Mouse (Mus musculus) heart, postnatal 36 days (tissue): ENCODE results near the gene Gmppa. TPM values are rescaled to one million over a fixed set of nuclear protein-coding genes. Genes with fewer than 3 reads are reported as not detected.

Source experiments
- DNase-seq, 2 experiments: peaks; one replicate each; pipeline ENCODE4 v3.0.0; 2021 to 2022
- intact Hi-C: fragments of 180-260 bp; cut with DNase I; formaldehyde crosslinking; loops from one replicate; pipeline ENCODE4 v1.15.1; 2025
- total RNA-seq, 2 experiments: library from RNA; stranded (reverse); gene quantifications; 2 replicates each; pipeline ENCODE4 v1.2.3; 2021

Gene Gmppa
- total RNA-seq, 2 experiments from 2014 or later, result 35.5 to 39.9 TPM

DNA sequence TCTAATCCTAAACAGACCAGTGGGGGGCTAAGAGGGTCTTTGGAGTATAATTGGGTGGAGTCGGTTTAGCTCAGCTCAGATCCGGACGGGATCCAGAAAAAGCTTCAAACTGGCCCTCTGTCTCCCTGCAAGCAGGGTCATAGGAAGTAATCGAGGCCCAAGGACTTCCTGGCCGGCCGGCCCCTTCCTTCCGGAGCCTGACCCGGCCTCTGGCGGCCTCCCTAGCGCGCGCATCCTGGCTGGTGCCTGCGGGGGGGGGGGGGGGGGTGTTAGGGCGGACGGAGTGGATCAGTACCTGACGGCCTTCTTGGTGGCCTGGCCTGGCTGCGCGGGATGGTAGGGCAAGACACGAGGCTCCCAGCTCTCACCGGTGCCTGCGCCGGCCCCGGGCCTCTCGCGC, 42.8 kb downstream of the Gmppa start:
- intact Hi-C loops, result loop anchor here (5.0 kb wide), 1 partner anchor 44 kb away; the partner anchor contains the start of gene Stk11ip
- peak in 1 of 2 experiments; percentile 53 for DNase-seq

DNA sequence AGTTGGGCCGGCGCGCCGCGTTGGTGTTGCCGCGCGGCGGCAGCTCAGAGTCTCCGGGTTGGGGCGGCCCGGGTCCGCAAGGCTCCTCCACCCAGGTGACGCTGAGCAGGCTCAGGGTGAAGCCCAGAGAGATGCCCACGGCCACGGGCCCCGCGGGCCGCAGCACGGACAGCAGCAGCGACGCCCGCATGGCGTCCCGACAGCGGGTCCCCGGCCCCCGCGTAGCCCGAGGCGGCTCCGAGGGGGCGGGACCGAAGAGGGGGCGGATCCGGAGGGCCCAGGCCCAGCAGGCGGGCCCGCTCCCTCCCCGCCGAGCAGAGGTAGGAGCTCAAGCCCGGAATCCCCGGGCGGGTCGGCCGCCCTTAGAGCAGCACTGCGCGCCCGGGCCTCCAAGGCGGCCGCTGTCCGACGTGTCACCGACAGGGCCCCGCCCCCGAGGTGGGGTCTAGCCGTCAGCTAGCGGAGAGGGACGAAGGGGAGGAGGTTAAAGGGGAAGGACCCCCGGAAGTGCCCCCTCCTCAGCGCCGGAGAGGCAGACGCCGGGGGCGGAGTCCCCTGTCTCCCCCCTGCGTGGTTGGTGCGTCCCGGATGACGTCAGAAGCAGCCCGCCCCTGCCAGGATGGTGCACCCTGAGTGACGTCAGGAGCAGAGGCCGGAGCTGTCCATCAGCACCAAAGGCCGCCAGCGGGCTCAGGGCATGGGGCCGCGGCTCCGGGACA, 43.3 kb downstream of the Gmppa start, which contains the start of the genes Chpf and Tmem198:
Chpf (minus strand) TSS at position 392 of the 719 bp plus-strand sequence.
Tmem198 (plus strand) TSS at position 617 of the 719 bp plus-strand sequence.
- intact Hi-C loops, result loop anchor here (5.0 kb wide), 1 partner anchor 43 kb away; the partner anchor contains the start of gene Stk11ip
- peak; percentile 92 to 96 for DNase-seq

DNA sequence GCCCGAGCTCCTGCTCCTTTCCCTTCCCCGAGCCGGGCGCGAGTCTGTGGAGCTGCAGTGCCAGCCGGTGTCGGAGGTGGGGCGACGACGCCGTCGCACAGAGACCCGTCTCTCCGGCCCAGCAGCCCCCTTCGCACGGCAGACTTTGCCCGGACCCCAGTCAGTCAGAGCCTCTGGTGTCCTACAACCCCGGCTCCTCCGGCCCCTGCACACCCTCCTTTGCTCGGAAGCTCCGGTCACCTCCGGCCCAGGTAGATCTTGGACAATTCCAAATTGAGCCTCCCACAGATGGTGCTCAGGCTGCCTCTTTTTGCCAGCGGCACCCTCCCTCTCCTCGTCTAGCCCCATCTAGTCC, 43.9 kb downstream of the Gmppa start:
- intact Hi-C loops, result loop anchor here (5.0 kb wide), 1 partner anchor 43 kb away; the partner anchor contains the start of gene Stk11ip
- DNase-seq, result no peak

DNA sequence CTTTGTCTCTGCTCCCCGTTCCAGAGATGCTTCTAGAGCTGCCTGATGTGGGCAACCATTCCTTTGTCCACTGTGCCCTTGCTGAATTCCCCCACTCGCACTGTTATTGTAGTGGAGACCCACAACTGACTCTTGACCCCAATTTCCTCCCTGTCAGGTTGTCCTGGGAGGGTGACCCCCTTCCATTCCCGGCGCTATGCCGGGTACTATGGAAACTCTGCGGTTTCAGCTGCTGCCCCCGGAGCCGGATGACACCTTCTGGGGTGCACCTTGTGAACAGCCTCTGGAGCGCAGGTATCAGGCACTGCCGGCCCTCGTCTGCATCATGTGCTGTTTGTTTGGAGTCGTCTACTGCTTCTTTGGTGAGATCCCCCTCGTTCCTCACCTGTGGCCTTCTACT, 44.3 kb downstream of the Gmppa start:
- no peak for DNase-seq
- intact Hi-C loops, result loop anchor here (2.0 kb wide), 1 partner anchor 25 kb away; no protein-coding TSS in a partner anchor

DNA sequence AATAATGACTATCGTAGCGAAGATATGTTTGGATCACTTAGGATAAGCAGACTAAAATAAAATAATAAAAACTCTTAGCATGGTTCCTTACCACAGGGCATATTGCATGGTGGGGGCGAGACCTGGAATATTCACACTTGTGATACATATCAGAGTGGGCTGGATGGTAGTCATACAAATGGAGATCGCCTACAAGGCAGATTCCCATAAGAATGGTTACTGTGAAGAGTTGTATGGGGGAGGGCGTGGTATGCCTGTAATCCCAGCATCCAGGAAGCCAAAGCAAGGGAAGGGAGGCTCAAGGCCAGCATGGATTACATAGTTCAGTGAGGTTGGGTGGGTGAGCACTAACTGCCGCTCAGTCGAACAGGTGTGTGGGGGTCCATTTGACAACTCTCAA, 45.0 kb downstream of the Gmppa start:
- no peak for DNase-seq
- intact Hi-C loops, result loop anchor here (2.0 kb wide), 1 partner anchor 24 kb away; no protein-coding TSS in a partner anchor

DNA sequence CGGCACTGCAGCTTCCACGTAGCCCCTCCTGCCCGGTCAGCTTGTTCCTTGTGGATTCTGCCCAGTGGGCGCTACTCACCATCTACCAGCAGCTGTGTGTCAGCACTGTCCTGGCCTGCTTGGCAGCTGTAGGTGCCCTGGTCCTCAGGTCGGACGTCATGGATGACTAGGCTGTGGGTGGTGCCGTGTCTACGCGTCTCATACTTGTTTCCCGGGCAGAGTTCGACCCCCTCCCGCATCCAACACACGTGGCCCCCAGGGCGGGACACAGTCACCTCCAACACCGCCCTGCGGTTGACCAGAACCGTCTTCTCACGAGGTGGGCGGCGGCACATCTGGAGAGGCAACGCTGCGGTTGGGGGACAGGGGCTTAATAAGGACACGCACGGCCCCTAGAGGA, 50.8 kb downstream of the Gmppa start:
- no peak for DNase-seq
- intact Hi-C loops, result no loop called here

DNA sequence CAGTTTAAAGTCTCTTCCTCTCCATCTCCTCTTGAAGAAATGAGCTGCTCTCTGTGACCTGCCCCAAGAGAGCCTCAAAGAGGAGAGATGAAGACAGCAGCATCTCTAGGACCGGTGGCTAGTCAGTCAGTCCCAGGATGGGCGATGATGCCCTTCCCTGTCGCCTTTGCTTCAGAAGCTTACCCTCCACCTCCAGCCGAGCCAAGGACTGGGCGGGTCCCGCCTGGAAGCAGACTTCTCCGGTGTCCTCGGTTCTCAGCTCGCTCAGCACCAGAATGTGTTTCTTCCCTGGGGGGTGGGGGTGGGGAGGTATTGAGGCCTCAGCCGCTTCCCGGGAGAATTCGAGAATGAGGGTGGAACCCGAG, 51.3 kb downstream of the Gmppa start:
- intact Hi-C loops, result no loop called here
- no peak for DNase-seq

DNA sequence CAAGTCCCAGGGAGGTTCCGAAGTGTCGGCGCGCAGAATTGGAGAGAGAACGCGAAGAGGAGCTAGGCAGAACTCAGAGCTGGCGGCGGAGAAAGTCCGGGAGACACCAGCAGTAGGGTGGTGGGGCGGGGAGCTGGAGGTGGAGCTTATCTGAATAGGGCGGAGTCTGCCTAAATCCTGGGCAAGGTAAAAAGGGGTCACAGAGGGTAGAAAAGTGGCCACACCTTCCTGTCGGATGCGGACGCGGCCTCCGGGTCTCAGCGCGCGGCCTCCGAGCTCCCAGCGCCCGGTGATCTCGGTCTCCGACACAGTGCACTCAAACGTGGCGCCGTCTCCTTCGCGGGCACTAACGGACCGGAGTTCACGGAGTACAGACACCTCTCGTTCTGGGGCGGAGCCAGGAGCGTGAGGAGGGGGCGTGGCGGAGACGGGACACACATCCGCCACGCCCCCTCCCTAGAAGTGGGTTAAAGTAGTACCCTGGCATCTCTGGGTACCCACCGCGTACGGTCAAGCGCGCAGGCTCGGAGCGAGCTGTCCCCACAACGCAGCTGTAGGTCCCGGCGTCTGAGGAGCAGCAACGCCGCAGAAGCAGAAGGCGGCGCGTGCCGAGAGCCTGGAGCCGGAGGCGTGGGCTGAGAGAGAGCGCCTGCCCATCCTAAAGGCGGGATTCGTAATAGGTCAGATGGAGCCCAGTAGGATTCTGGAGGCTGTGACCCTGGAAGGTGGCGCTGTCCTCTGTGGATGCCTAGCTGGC, 51.9 kb downstream of the Gmppa start:
- peak; percentile 34 to 38 for DNase-seq
- intact Hi-C loops, result no loop called here

DNA sequence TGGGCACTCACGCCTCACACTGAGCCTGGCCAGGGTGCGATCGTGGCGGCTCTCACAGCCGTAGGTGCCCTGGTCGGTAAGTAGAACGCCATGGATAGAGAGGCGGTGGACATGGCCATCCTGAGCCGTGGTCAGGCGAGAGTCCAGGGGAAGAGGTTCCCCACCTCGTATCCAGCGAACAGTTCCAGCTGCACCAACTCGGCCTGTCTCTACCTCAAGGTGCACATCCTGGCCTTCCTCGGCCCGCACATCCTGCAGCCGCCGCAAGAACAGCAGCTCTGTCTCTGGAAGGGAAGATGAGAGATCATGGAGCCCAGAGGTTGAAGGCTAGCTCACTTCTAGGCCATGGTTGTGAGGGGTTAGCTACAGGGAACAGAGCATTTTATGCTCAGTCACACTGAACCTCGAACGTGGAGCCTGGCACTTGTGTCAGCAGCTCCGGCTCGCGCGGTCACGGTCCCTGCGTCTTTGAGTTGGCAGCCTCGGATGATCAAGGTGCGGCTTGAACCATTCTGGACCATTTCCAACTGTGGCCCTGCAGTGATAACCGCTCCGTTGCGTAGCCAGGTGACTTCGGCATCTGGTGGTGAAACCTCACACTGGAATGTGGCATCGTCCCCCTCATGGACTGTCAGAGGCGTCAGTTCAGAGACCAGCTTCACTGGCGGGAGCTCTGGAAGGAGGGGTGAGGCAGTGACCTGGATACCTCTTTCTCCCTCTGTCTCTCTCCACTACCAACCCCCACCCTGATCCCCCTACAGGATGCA, 55.2 kb downstream of the Gmppa start:
- intact Hi-C loops, result no loop called here
- no peak for DNase-seq

DNA sequence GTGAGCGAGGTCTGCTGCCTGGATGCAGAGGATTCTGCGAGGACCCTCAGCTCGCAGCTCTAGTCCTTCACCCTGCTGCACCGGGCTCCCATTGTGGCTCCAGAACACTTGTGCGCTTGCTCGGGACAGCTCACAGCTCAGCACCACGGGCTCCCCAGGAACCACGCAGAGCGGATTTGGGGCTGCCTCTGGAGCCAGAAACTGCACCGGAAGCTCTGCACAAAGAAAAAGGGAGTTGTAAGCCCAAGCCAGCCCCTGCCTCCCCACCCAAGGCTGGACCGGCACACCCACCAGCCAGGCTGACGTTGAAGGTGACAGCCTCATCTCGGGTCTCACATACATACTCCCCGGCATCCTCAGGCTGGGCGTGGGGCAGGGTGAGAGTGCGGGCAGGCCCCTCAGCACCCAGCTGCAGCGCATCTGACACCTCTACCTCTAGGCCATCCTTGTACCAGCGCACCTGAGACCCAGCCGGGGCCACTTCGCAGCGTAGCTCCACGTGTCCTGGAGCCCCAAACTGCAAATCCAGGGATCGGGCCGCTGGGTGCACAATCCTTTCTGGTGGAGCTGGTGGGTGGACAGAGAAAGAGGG, 56.9 kb downstream of the Gmppa start:
- intact Hi-C loops, result no loop called here
- no peak for DNase-seq

Other genes starting within 250 kb of the Gmppa start
- gene Ankzf1, start 243.8 kb upstream of the Gmppa start, total RNA-seq, result 10 to 100 TPM; 13.3 to 13.5 TPM
- gene Atg9a, start 243.7 kb upstream of the Gmppa start, total RNA-seq, result 10 to 100 TPM; 73.8 to 76.3 TPM
- gene Glb1l, start 225.1 kb upstream of the Gmppa start, total RNA-seq, result 1 to 10 TPM; 2.5 to 4.0 TPM
- 10 to 100 TPM; 38.1 to 41.0 TPM for gene Stk16, start 225.1 kb upstream of the Gmppa start, total RNA-seq
- gene Tuba4a, start 216.1 kb upstream of the Gmppa start, total RNA-seq, result 100 to 1,000 TPM; 778 to 837 TPM
- gene A630095N17Rik, start 203.8 kb upstream of the Gmppa start, total RNA-seq, result not detected
- gene Dnajb2, start 199.5 kb upstream of the Gmppa start, total RNA-seq, result 100 to 1,000 TPM; 104 to 112 TPM
- under 1 TPM; 0.92 to 0.95 TPM for gene Ptprn, start 171.4 kb upstream of the Gmppa start, total RNA-seq
- not detected for gene Resp18, start 157.5 kb upstream of the Gmppa start, total RNA-seq
- 10 to 100 TPM; 78.0 to 89.7 TPM for gene Dnpep, start 117.9 kb upstream of the Gmppa start, total RNA-seq
- 1,000 to 10,000 TPM; 1,347 to 1,420 TPM for gene Des, start 75.6 kb upstream of the Gmppa start, total RNA-seq
- gene Speg, start 60.6 kb upstream of the Gmppa start, total RNA-seq, result 100 to 1,000 TPM; 120 to 128 TPM
- not detected for gene Asic4, start 14.5 kb downstream of the Gmppa start, total RNA-seq
- gene Chpf, start 43.4 kb downstream of the Gmppa start, total RNA-seq, result 10 to 100 TPM; 25.5 to 26.8 TPM
- gene Tmem198, start 43.6 kb downstream of the Gmppa start, total RNA-seq, result under 1 TPM; 0.11 to 0.19 TPM
- 100 to 1,000 TPM; 130 to 136 TPM for gene Obsl1, start 70.5 kb downstream of the Gmppa start, total RNA-seq
- gene Inha, start 71.1 kb downstream of the Gmppa start, total RNA-seq, result 1 to 10 TPM; 3.6 TPM
- gene Stk11ip, start 85.6 kb downstream of the Gmppa start, total RNA-seq, result 10 to 100 TPM in 1 of 2 experiments, 1 to 10 TPM in 1; 9.2 to 14.1 TPM
- 100 to 1,000 TPM; 233 to 249 TPM for gene Slc4a3, start 110.3 kb downstream of the Gmppa start, total RNA-seq